Mouse (Mus musculus) megakaryocyte, embryonic 14.5 days (primary cell): ENCODE measurements around the gene Taf6.

Experiments
- FLI1 ChIP-seq: IDR thresholded peaks from 2 replicates; pipeline ENCODE4 v1.6.1; 2012; ENCODE audit warnings: low read length, inconsistent platforms, mixed read lengths
- GATA1 ChIP-seq: IDR thresholded peaks from 3 replicates; pipeline ENCODE4 v1.6.1; 2012; ENCODE audit warnings: mixed read lengths, low read length, inconsistent platforms, borderline replicate concordance

DNA sequence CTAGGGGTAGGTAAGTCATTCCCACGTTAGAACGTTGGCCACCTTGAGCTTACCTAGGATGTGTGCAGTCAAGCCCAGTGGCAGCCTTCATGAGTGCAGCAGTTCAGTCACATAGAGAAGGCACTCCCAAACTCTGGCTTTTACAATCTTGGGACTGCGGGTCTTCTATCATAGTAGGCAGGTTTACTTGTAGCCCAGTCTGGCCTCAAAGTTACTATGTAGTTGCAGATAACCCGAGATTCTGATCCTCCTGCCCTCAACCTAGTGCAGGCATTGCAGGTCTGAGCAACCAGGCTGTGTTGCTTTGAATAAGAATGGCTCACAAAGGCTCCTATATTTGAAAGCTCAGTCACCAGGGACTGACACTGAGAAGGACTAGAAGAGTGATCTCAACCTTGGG, 39.2 kb upstream of the Taf6 start:
- no peak for TF ChIP-seq GATA1
- TF ChIP-seq FLI1 = no peak
